Mouse (Mus musculus) gastrocnemius, adult 8-10 months (tissue): ENCODE measurements around the gene Drc7. TPM values are rescaled to one million over a fixed set of nuclear protein-coding genes. Genes with fewer than 3 reads are reported as not detected.

Source experiments
- DNase-seq, 2 experiments: peaks; one replicate each; pipeline ENCODE4 v3.0.0; 2022; ENCODE audit warnings: low spot score in 2 of 2
- total RNA-seq, 4 experiments: library from RNA; stranded (reverse); gene quantifications; 2 replicates each; pipeline ENCODE4 v1.2.4; 2022

Gene Drc7
- total RNA-seq, 4 experiments from 2014 or later: not detected

DNA sequence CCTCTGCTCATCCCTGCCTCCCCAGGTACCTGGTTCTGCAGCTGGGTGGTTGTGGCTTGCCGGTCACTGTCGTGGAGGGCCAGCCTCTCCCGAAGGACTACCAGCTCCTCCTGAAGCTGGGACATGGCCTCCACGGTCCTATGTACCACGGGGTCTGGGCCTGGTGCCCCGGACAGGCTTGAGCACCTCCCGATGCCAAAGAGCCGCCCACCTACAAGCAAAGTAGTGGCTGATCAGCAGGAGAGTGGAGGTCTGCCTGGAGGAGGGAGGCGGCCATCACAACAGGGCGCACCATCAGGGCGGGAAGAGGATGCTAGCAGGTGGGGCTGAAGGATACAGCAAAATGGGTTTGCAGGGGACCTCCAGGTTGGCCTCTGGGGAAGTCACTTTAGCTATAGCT lies 71.6 kb downstream of the Drc7 start:
- no peak for DNase-seq

GRCm38 (mm10) chr8:95127658-95128057 lies 72.8 kb downstream of the Drc7 start:
- no peak for DNase-seq

Other genes starting within 250 kb of the Drc7 start
- gene Ccl17, start 244.7 kb upstream of the Drc7 start, total RNA-seq: under 1 TPM in 1 of 4 experiments, not detected in 3; 0.70 TPM
- gene Coq9, start 216.8 kb upstream of the Drc7 start, total RNA-seq: 100 to 1,000 TPM; 372 to 412 (median 383) TPM
- gene Ciapin1, start 216.7 kb upstream of the Drc7 start, total RNA-seq: 10 to 100 TPM; 25.4 to 55.4 (median 29.0) TPM
- gene Polr2c, start 197.7 kb upstream of the Drc7 start, total RNA-seq: 10 to 100 TPM; 52.3 to 61.1 (median 56.1) TPM
- gene Dok4, start 178.8 kb upstream of the Drc7 start, total RNA-seq: 1 to 10 TPM; 2.5 to 4.7 (median 2.8) TPM
- gene Ccdc102a, start 137.0 kb upstream of the Drc7 start, total RNA-seq: 1 to 10 TPM; 2.5 to 3.5 (median 3.1) TPM
- under 1 TPM in 1 of 4 experiments, not detected in 3; 0.09 TPM for gene Adgrg5, start 131.4 kb upstream of the Drc7 start, total RNA-seq
- gene Adgrg1, start 80.4 kb upstream of the Drc7 start, total RNA-seq: 10 to 100 TPM; 11.1 to 18.9 (median 12.8) TPM
- gene Adgrg3, start 37.4 kb upstream of the Drc7 start, total RNA-seq: under 1 TPM in 3 of 4 experiments, not detected in 1; 0.13 to 0.27 (median 0.18) TPM
- 1 to 10 TPM; 7.0 to 8.9 (median 7.6) TPM for gene Katnb1, start 26.1 kb downstream of the Drc7 start, total RNA-seq
- 10 to 100 TPM in 1 of 4 experiments, 1 to 10 TPM in 3; 6.0 to 11.3 (median 8.5) TPM for gene Kifc3, start 147.7 kb downstream of the Drc7 start, total RNA-seq